Mouse (Mus musculus): Measurements from ENCODE around the gene Vmn1r128. TPM values are rescaled to one million over a fixed set of nuclear protein-coding genes. Genes with fewer than 3 reads are reported as not detected.
"Not testable (repeated sequence)": the region's sequence is repeated elsewhere in the genome, so short reads cannot be mapped to it uniquely, and the experiment has no call there.

Vmn1r128 gene
- not detected in 2 replicates for polyA plus RNA-seq (2014; fragmentation: Nextera tagmentation; extraction: Ambion mirVana)

GRCm38 (mm10) chr7:21349073-21349472, at the start of gene Vmn1r128:
Vmn1r128 (plus strand) TSS chr7:21349373.
- DNase-seq (ENCODE audit: low spot score, missing footprints); H3K4me1 ChIP-seq (ENCODE audit: control insufficient read depth, insufficient read depth, low read length): not testable (repeated sequence)
- 70% methylated on average over 1 of the region's 1 CpGs for WGBS

GRCm38 (mm10) chr7:21301367-21301766, 47.8 kb upstream of the Vmn1r128 start, which contains the start of gene Vmn1r126:
Vmn1r126 (minus strand) TSS chr7:21301467.
- not testable (repeated sequence) for H3K9me3 ChIP-seq (ENCODE audit: control insufficient read depth, low read length); H3K4me3 ChIP-seq (ENCODE audit: low read depth, low read length); H3K27ac ChIP-seq (ENCODE audit: low read depth, low read length); H3K9ac ChIP-seq (ENCODE audit: low read length); H3K27me3 ChIP-seq (ENCODE audit: control insufficient read depth, insufficient read depth, low read length); H3K4me2 ChIP-seq; H3K4me1 ChIP-seq (ENCODE audit: control insufficient read depth, insufficient read depth, low read length); DNase-seq (ENCODE audit: low spot score, missing footprints); H3K36me3 ChIP-seq (ENCODE audit: control insufficient read depth, insufficient read depth, low read length); ATAC-seq (ENCODE audit: low FRiP score)
- WGBS = no CpG with 5 or more reads among the region's 5 CpGs

More at GRCm38 (mm10) chr7:21349073-21349472, at the start of gene Vmn1r128:
- not testable (repeated sequence) for H3K4me3 ChIP-seq (ENCODE audit: low read depth, low read length); H3K9ac ChIP-seq (ENCODE audit: low read length); H3K4me2 ChIP-seq; H3K27me3 ChIP-seq (ENCODE audit: control insufficient read depth, insufficient read depth, low read length); H3K36me3 ChIP-seq (ENCODE audit: control insufficient read depth, insufficient read depth, low read length); ATAC-seq (ENCODE audit: low FRiP score); H3K9me3 ChIP-seq (ENCODE audit: control insufficient read depth, low read length); H3K27ac ChIP-seq (ENCODE audit: low read depth, low read length)

- not testable (repeated sequence) for H3K4me2 ChIP-seq; H3K27me3 ChIP-seq (ENCODE audit: control insufficient read depth, insufficient read depth, low read length); H3K4me1 ChIP-seq (ENCODE audit: control insufficient read depth, insufficient read depth, low read length); ATAC-seq (ENCODE audit: low FRiP score); H3K27ac ChIP-seq (ENCODE audit: low read depth, low read length); DNase-seq (ENCODE audit: low spot score, missing footprints); H3K36me3 ChIP-seq (ENCODE audit: control insufficient read depth, insufficient read depth, low read length); H3K4me3 ChIP-seq (ENCODE audit: low read depth, low read length); H3K9me3 ChIP-seq (ENCODE audit: control insufficient read depth, low read length); H3K9ac ChIP-seq (ENCODE audit: low read length)
- no CpG with 5 or more reads among the region's 3 CpGs for WGBS
These were observed 29.4 kb upstream of the Vmn1r128 start, which contains the start of gene Vmn1r127 for GRCm38 (mm10) chr7:21319761-21320160. Vmn1r127 (minus strand) TSS chr7:21319861.

GRCm38 (mm10) chr7:21361191-21361590, 12.0 kb downstream of the Vmn1r128 start, which contains the start of gene Vmn1r129:
Vmn1r129 (minus strand) TSS chr7:21361291.
- WGBS = no CpG with 5 or more reads among the region's 1 CpGs
- H3K4me2 ChIP-seq; H3K9ac ChIP-seq (ENCODE audit: low read length); H3K4me1 ChIP-seq (ENCODE audit: control insufficient read depth, insufficient read depth, low read length); H3K27me3 ChIP-seq (ENCODE audit: control insufficient read depth, insufficient read depth, low read length); H3K4me3 ChIP-seq (ENCODE audit: low read depth, low read length); DNase-seq (ENCODE audit: low spot score, missing footprints); ATAC-seq (ENCODE audit: low FRiP score); H3K36me3 ChIP-seq (ENCODE audit: control insufficient read depth, insufficient read depth, low read length); H3K9me3 ChIP-seq (ENCODE audit: control insufficient read depth, low read length); H3K27ac ChIP-seq (ENCODE audit: low read depth, low read length): not testable (repeated sequence)

Other genes with a start within 250 kb of the Vmn1r128 start
- not detected in 2 replicates for gene Vmn1r122, start 215.2 kb upstream of the Vmn1r128 start, polyA plus RNA-seq (2014; fragmentation: Nextera tagmentation; extraction: Ambion mirVana)
- gene Vmn1r123, start 187.2 kb upstream of the Vmn1r128 start, polyA plus RNA-seq (2014; fragmentation: Nextera tagmentation; extraction: Ambion mirVana) = not detected in 2 replicates
- not detected in 2 replicates for gene Gm5157, start 158.9 kb upstream of the Vmn1r128 start, polyA plus RNA-seq (2014; fragmentation: Nextera tagmentation; extraction: Ambion mirVana)
- not detected in 2 replicates for gene Vmn1r124, start 88.8 kb upstream of the Vmn1r128 start, polyA plus RNA-seq (2014; fragmentation: Nextera tagmentation; extraction: Ambion mirVana)
- not detected in 2 replicates for gene Vmn1r125, start 77.2 kb upstream of the Vmn1r128 start, polyA plus RNA-seq (2014; fragmentation: Nextera tagmentation; extraction: Ambion mirVana)
- not detected in 2 replicates for gene Vmn1r126, start 47.9 kb upstream of the Vmn1r128 start, polyA plus RNA-seq (2014; fragmentation: Nextera tagmentation; extraction: Ambion mirVana)
- gene Vmn1r127, start 29.5 kb upstream of the Vmn1r128 start, polyA plus RNA-seq (2014; fragmentation: Nextera tagmentation; extraction: Ambion mirVana) = not detected in 2 replicates
- gene Vmn1r129, start 11.9 kb downstream of the Vmn1r128 start, polyA plus RNA-seq (2014; fragmentation: Nextera tagmentation; extraction: Ambion mirVana) = not detected in 2 replicates
- not detected in 2 replicates for gene Gm6882, start 83.4 kb downstream of the Vmn1r128 start, polyA plus RNA-seq (2014; fragmentation: Nextera tagmentation; extraction: Ambion mirVana)
- gene Vmn1r130, start 162.4 kb downstream of the Vmn1r128 start, polyA plus RNA-seq (2014; fragmentation: Nextera tagmentation; extraction: Ambion mirVana) = not detected in 2 replicates
- gene Vmn1r131, start 196.7 kb downstream of the Vmn1r128 start, polyA plus RNA-seq (2014; fragmentation: Nextera tagmentation; extraction: Ambion mirVana) = not detected in 2 replicates